Mouse (Mus musculus) hindbrain, embryonic 14.5 days (tissue): Measurements from ENCODE around the gene Capn11. TPM values are rescaled to one million over a fixed set of nuclear protein-coding genes. Genes with fewer than 3 reads are reported as not detected.
A peak's percentile ranks its signal among the peaks of the same experiment; 100 is the strongest.

Experiments
- ATAC-seq: fragments of 200-750 bp; cut with Nextera tagmentation; 2 replicates; pipeline ENCODE4 v1.8.0; 2017; ENCODE audit warnings: moderate number of reproducible peaks, mild to moderate bottlenecking, moderate TSS enrichment, moderate library complexity; ENCODE audit not compliant: low FRiP score
- DNase-seq: peaks from one replicate; pipeline ENCODE4 v3.0.0-alpha.2; 2015; ENCODE audit warnings: low spot score
- H3K27ac ChIP-seq: fragments of 300-500 bp; sonication (generic); 2 replicates; pipeline ENCODE4 v1.5.1; 2014; ENCODE audit warnings: mild to moderate bottlenecking, moderate library complexity
- H3K27me3 ChIP-seq: fragments of 300-500 bp; sonication (generic); 2 replicates; pipeline ENCODE4 v1.6.1; 2014; ENCODE audit warnings: mild to moderate bottlenecking, low read length, mixed read lengths; ENCODE audit not compliant: control insufficient read depth, insufficient read depth
- H3K36me3 ChIP-seq: fragments of 300-500 bp; sonication (generic); replicated peaks from 2 replicates; pipeline ENCODE4 v1.6.1; 2014; ENCODE audit not compliant: control insufficient read depth, insufficient read depth
- H3K4me1 ChIP-seq: fragments of 300-500 bp; sonication (generic); replicated peaks from 2 replicates; pipeline ENCODE4 v1.6.1; 2014; ENCODE audit warnings: antibody characterized with exemption, low read length, mixed read lengths; ENCODE audit not compliant: control insufficient read depth, insufficient read depth
- H3K4me2 ChIP-seq: fragments of 300-500 bp; sonication (generic); replicated peaks from 2 replicates; pipeline ENCODE4 v1.6.1; 2014; ENCODE audit warnings: mild to moderate bottlenecking, moderate library complexity
- H3K4me3 ChIP-seq: fragments of 300-500 bp; sonication (generic); replicated peaks from 2 replicates; pipeline ENCODE4 v1.5.1; 2014; ENCODE audit warnings: mild to moderate bottlenecking, low read length
- H3K9ac ChIP-seq: fragments of 300-500 bp; sonication (generic); 2 replicates; pipeline ENCODE4 v1.6.1; 2014
- H3K9me3 ChIP-seq: fragments of 300-500 bp; sonication (generic); 2 replicates; pipeline ENCODE4 v1.6.1; 2016; ENCODE audit warnings: low read length; ENCODE audit not compliant: control insufficient read depth
- WGBS: fragments of 180-500 bp; shearing (Covaris S2); extraction: QIAGEN DNeasy Blood & Tissue Kit; methylation state at CpG from one replicate; pipeline ENCODE4 v1.1.7; 2014; 5-methylcytosine and 5-hydroxymethylcytosine counted together
- polyA plus RNA-seq: library from polyadenylated mRNA; unstranded; fragments of >200 nt; fragmentation: Nextera tagmentation; extraction: Ambion mirVana; gene quantifications from 2 replicates; pipeline ENCODE4 v1.2.1, GENCODE M21; 2014

Capn11 gene
- polyA plus RNA-seq, 1 experiment from 2014 or later: 2.3 TPM

GRCm38 (mm10) chr17:45590410-45590809, 68.7 kb downstream of the Capn11 start:
- peaks cover 17% of the 10 kb centered on the region for H3K27me3 ChIP-seq
- no peaks in the 10 kb centered on the region for H3K36me3 ChIP-seq
- no peak overlapping the region for H3K4me3 ChIP-seq
- no peak overlapping the region for H3K9ac ChIP-seq
- H3K4me1 ChIP-seq: peaks cover 20% of the 10 kb centered on the region
- ATAC-seq (no peak), DNase-seq (no peak)
- H3K9me3 ChIP-seq: no peaks in the 10 kb centered on the region
- no peak overlapping the region for H3K27ac ChIP-seq
- no peak overlapping the region for H3K4me2 ChIP-seq
- 84% methylated on average over 6 of the region's 6 CpGs for WGBS

GRCm38 (mm10) chr17:45589844-45590243, 69.3 kb downstream of the Capn11 start:
- no peak for DNase-seq
- 91% methylated on average over 8 of the region's 8 CpGs for WGBS
- H3K9me3 ChIP-seq: no peaks in the 10 kb centered on the region
- no peak overlapping the region for H3K4me2 ChIP-seq
- H3K4me1 ChIP-seq: peaks cover 20% of the 10 kb centered on the region
- no peak overlapping the region for H3K27ac ChIP-seq
- no peak overlapping the region for H3K9ac ChIP-seq
- no peak overlapping the region for H3K4me3 ChIP-seq
- H3K36me3 ChIP-seq: no peaks in the 10 kb centered on the region
- H3K27me3 ChIP-seq: peaks cover 14% of the 10 kb centered on the region
- ATAC-seq: no peak

GRCm38 (mm10) chr17:45589236-45589635, 69.9 kb downstream of the Capn11 start:
- 98% methylated on average over 7 of the region's 7 CpGs for WGBS
- ATAC-seq (no peak), DNase-seq (no peak)

GRCm38 (mm10) chr17:45588370-45588769, 70.8 kb downstream of the Capn11 start:
- WGBS: 91% methylated on average over 7 of the region's 7 CpGs
- no peak for ATAC-seq

More at GRCm38 (mm10) chr17:45589236-45589635, 69.9 kb downstream of the Capn11 start:
- H3K4me1 ChIP-seq: peaks cover 18% of the 10 kb centered on the region
- peaks cover 9% of the 10 kb centered on the region; the same call in 1 of the 2 replicates for H3K27me3 ChIP-seq
- H3K9me3 ChIP-seq: no peaks in the 10 kb centered on the region
- no peak overlapping the region for H3K9ac ChIP-seq
- H3K36me3 ChIP-seq: no peaks in the 10 kb centered on the region
- no peak overlapping the region for H3K27ac ChIP-seq
- H3K4me3 ChIP-seq: no peak overlapping the region
- no peak overlapping the region for H3K4me2 ChIP-seq

GRCm38 (mm10) chr17:45586449-45586837, 72.7 kb downstream of the Capn11 start:
- no peak overlapping the region for H3K9ac ChIP-seq
- WGBS: 94% methylated on average over 3 of the region's 3 CpGs
- no peak for ATAC-seq
- H3K4me3 ChIP-seq: no peak overlapping the region
- H3K4me1 ChIP-seq: peaks cover 10% of the 10 kb centered on the region; the same call in 1 of the 2 replicates
- H3K36me3 ChIP-seq: no peaks in the 10 kb centered on the region
- H3K27me3 ChIP-seq: no peaks in the 10 kb centered on the region
- DNase-seq: no peak
- no peaks in the 10 kb centered on the region for H3K9me3 ChIP-seq
- no peak overlapping the region for H3K27ac ChIP-seq
- no peak overlapping the region for H3K4me2 ChIP-seq

More at GRCm38 (mm10) chr17:45588370-45588769, 70.8 kb downstream of the Capn11 start:
- Histone ChIP-seq H3K27ac (no peak overlapping the region), H3K9ac (no peak overlapping the region), H3K9me3 (no peaks in the 10 kb centered on the region), H3K4me1 (peaks cover 18% of the 10 kb centered on the region), H3K4me3 (no peak overlapping the region), H3K27me3 (0 out of 2 replicates have a peak, but pooled peaks cover under 1% of the 10 kb centered on the region), H3K36me3 (no peaks in the 10 kb centered on the region), H3K4me2 (no peak overlapping the region)
- DNase-seq: no peak

- H3K4me3 ChIP-seq: no peak overlapping the region
- H3K9ac ChIP-seq: no peak overlapping the region
- ATAC-seq: no peak
- 68% methylated on average over 23 of the region's 23 CpGs for WGBS
- H3K4me2 ChIP-seq: no peak overlapping the region
- no peaks in the 10 kb centered on the region for H3K9me3 ChIP-seq
- H3K27ac ChIP-seq: peak overlapping the region; percentile 73
- DNase-seq: no peak
- H3K27me3 ChIP-seq: no peaks in the 10 kb centered on the region
- H3K4me1 ChIP-seq: peaks cover 10% of the 10 kb centered on the region; the same call in 1 of the 2 replicates
- H3K36me3 ChIP-seq: no peaks in the 10 kb centered on the region
Measured at GRCm38 (mm10) chr17:45585725-45586448, 73.2 kb downstream of the Capn11 start.

GRCm38 (mm10) chr17:45584939-45585678, 74.0 kb downstream of the Capn11 start:
- H3K9ac ChIP-seq: no peak overlapping the region
- H3K27ac ChIP-seq: peak overlapping the region; percentile 73
- no peaks in the 10 kb centered on the region for H3K9me3 ChIP-seq
- no peaks in the 10 kb centered on the region for H3K27me3 ChIP-seq
- peak; percentile 58 for ATAC-seq
- peak overlapping the region; percentile 25; the same call in 1 of the 2 replicates for H3K4me2 ChIP-seq
- no peak overlapping the region for H3K4me3 ChIP-seq
- no peaks in the 10 kb centered on the region for H3K36me3 ChIP-seq
- 28% methylated on average over 13 of the region's 14 CpGs for WGBS
- peaks cover 10% of the 10 kb centered on the region; the same call in 1 of the 2 replicates for H3K4me1 ChIP-seq
- DNase-seq: peak; percentile 71

GRCm38 (mm10) chr17:45584096-45584896, 74.8 kb downstream of the Capn11 start:
- DNase-seq (no peak), ATAC-seq (peak; percentile 79)
- peaks cover 10% of the 10 kb centered on the region; the same call in 1 of the 2 replicates for H3K4me1 ChIP-seq
- H3K27me3 ChIP-seq: no peaks in the 10 kb centered on the region
- no peaks in the 10 kb centered on the region for H3K9me3 ChIP-seq
- H3K4me2 ChIP-seq: peak overlapping the region; percentile 25; the same call in 1 of the 2 replicates
- no peak overlapping the region for H3K4me3 ChIP-seq
- WGBS: 38% methylated on average over 12 of the region's 12 CpGs
- peak overlapping the region; percentile 73 for H3K27ac ChIP-seq
- H3K36me3 ChIP-seq: no peaks in the 10 kb centered on the region
- H3K9ac ChIP-seq: no peak overlapping the region
